Mouse (Mus musculus): ENCODE data around the gene Tat.

The Tat gene

DNA sequence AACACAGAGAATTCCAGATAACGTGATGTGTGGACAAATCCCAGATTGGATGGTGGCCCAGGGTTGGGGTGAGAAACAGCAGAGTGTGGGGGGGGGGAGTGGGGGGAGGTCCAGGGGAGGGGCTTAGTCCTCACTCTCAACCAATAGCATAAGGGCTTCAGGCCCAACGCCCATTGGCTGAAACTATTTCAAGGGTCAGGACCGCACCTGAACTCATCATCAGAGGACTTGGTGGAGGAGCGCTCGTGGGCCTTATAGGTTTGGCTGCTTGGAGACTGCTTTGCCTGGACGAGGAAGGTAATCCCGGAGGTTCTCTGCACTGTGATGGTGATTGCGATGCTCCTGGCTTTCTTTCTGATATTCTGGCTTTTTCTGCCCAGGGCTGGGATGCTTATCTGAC is at the start of gene Tat:
Gene Tat (plus strand): TSS at position 214 of the 400 bp plus-strand sequence.
- DNase-seq, result no peak

DNA sequence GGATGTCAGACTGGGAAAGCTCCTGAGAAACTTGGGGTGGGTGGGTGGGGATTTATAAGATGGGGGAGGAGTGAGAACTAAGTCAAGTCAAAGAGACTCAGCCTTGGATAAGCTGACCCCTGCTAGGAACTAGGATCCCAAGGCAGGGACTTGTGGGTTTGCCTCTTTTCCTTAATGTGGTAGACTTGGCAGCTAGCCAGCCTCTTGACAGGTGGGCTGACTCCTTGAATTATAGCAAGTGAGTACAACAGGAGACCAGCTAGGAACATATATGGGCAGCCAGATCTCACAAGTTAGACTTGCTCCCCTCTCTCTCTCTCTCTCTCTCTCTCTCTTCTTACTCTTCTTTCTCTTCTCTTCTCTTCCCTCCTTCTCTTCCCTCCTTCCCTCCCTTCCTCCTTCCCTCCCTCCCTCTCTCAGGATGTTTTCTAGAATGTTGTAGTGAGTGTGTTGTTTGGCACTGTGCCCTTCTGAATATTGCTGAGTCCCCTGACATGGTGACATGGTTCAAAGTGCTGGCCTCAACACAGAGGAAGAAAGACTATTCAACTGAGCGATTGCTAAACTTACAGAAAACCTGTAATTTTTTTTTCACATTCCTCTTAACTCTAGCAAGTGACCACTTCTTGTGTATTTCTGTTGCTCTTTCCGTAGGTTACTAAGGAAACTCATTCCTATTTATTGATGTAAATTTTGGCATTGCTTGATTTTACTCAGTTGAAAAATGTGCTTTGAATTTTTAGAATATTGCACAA is 48.5 kb upstream of the Tat start:
- DNase-seq, result no peak

- DNase-seq, result no peak
Observed at GRCm38 (mm10) chr8:109945153-109945632, 45.0 kb upstream of the Tat start.

GRCm38 (mm10) chr8:109945694-109946093 is 44.5 kb upstream of the Tat start:
- DNase-seq, result no peak

- DNase-seq, result no peak
Observed at GRCm38 (mm10) chr8:109946272-109946671, 44.0 kb upstream of the Tat start.

- DNase-seq, result peak; percentile 38
Observed at GRCm38 (mm10) chr8:109947447-109948284, 42.6 kb upstream of the Tat start.

GRCm38 (mm10) chr8:109948285-109948564 is 42.0 kb upstream of the Tat start:
- no peak for DNase-seq

DNA sequence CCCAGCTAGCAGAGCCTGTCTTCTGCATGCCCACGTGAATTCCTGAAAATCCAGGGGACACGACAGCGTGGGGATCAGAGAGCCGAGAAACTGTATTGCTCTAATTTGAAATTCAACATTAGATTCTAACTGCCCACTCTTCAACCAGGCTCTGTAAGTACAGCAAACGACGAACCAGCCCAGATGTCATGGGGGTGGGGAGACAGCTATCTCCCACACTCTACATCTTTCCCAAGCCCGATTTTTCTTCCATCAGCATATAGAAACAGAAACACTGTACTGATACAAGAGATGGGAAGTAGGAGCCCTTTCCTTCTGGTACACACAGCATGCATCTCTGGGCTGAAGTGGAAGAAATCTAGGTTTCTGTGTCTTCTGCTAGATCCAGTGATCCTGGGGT is 38.1 kb upstream of the Tat start:
- DNase-seq, result no peak

GRCm38 (mm10) chr8:109954486-109954948 is 35.7 kb upstream of the Tat start:
- DNase-seq, result no peak

DNA sequence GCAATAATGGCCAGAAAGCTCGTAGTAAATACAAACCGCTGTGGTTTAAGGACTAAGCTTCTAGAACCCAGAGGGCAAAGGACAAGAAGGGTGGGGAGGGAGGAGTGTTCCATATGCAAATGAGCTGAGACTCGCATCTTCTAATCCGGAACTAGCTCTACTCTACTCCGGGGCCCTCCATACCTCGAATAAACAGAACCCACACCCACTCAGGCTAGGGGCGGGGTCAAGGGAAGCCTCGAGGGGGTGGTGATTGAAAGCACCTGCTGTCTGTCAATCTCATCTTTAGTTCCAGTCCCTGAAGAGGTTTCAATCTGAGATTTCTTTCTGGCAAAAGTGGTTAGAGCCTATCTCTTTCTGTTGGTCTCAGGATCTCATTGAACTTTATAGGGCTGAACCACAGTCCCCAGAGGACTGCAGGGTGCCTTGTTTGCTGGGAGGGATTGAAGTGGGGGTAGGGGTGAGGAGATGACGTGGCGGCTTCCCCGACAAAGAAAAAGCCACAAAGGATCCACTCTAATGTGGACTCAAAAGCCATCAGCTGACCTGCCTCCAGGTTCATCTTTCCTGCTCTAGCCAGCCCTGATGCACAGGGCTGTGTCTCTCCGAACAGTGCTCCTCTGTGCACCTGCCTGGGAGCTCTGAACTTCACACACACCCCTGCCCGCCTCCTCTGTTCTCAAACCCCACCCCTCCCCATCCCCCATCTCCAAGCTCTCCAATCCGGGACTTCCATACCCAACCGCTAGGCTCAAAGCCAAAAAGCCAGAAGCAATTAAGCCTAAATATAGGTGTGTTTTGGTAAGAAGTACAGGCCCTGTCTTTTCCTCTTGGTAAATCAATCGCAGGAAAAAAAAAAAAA is 32.8 kb upstream of the Tat start:
- no peak for DNase-seq

DNA sequence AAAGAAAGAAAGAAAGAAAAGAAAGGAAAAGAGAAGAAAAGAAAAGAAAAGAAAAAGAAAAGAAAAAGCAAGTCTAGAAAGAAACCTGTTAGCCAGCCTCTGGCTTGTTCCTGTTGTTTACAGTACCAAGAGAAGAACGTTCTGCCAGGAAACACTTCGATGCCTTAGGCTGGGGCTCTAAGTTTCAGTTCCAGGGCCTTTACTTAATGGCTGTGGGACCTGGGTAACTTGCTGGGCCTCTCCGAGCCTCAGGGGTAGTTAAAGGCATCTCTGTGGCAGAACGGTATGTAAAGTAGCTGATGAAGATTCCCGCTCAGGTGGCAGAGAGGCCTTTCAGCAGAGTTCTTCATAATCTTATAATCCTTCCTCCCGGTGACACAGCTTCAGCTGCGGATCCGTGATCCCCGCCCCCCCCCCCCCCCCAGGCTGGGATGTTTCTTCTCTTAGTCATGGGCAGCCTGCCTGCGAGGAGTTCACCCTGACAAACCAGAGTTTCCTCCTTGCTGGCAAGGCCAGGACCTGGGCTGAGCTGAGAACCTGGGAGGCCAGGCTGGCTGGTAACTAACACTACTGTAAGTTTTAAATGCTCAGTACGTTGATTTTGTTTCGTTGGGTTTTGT is 32.1 kb upstream of the Tat start:
- no peak for DNase-seq

DNA sequence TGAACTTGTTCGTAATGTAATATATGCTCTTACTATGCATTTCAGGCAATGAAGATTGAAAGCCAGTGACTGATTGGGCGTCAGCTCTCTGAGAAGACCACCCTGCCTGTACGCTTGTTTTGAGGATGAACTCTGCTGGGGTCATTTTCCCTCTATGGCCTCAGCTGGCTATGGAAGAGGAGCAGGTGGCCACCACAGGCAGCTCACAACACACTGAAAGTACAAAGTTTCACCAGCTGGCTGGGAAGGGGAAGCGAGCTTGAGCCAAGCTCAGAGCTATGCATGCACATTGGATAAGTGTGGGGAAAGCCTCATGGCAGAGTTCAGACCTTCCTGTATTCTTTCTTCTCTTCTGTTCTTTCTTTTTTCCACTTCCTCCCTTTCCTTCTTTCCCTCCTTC is 31.1 kb upstream of the Tat start:
- no peak for DNase-seq

- peak; percentile 50 for DNase-seq
Observed at GRCm38 (mm10) chr8:109961693-109962367, 28.4 kb upstream of the Tat start, which contains the start of gene Marveld3. Gene Marveld3 (minus strand): TSS chr8:109962203.

DNA sequence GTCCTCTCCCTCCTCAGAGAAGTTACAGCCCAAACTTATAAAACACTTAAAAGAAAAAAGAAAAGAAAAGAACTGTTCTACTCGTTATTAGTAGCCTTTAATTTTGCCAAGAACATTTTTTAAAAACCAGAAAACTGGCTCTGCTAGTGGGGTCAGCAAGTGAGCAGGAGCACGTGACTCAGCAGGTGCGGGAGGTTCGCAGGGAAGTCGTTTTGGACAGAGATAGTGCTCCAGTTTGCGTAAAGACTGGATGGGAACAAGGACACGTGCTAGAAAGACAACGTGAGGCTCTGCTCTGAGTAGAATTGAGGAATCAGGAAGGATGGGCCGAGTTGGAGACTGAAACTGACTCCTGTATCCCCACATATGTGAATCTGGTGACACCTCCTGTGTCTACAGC is 27.3 kb upstream of the Tat start:
- DNase-seq, result no peak

- DNase-seq, result no peak
Observed at GRCm38 (mm10) chr8:109963421-109963820, 26.8 kb upstream of the Tat start.

DNA sequence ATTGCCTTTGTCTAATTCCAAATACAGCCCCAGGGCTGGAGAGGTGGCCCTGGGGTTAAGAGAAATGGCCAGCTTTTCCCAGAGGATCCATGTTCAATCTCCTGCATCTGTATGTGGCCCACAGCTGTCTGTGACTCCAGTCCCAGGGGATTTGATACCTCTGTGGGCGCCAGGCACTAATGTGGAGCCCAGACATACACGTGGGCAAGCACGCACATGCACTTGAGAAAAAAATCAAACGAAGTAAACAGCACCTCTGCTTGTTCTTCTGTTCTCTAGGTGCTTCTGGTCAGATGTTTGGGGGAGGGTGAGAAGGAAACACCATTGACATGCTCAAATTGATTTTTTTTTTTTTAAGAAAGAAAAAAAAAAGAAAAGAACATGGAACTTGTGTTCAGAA is 26.1 kb upstream of the Tat start:
- no peak for DNase-seq

- no peak for DNase-seq
Observed at GRCm38 (mm10) chr8:109968837-109969236, 21.4 kb upstream of the Tat start.

DNA sequence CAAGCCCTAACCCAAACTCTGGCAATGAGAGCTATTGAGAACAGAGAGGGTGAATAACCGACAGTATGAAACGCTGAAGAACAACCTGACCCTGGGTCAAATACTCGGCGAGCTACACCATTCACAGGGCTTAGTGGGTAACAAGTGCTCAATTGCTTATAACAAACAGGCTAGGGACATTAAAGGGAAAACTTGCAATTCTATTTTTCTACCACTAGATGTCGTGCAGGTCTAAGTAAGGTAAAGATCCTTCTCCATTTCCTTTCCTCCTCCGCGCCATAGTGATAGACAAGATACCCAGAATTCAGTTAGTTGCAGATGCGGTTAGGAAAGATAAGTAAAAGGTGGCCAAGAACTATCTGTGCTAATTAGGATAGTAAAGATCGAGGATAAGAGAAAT is 19.9 kb upstream of the Tat start:
- no peak for DNase-seq

- no peak for DNase-seq
Observed at GRCm38 (mm10) chr8:109972901-109973300, 17.3 kb upstream of the Tat start.

DNA sequence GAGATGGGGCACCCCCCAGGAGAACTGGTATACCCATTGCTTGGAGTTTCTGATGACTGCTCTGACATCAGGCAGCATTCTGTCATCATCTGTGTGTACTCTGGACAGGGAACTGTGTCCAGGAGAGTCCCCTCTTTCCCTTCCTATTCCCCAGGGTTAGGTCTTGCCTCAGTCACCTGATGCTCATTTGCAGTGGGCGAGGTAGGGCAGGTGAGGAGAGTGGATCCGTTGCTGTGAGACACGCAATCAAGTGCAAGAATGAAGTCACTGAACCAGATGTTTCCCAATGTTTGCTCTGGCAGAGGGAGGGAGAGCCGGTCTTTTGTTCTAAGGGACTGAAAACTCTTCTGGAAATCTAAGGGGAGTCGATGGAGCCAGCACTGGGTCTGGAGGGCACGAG is 10.9 kb upstream of the Tat start:
- DNase-seq, result no peak

DNA sequence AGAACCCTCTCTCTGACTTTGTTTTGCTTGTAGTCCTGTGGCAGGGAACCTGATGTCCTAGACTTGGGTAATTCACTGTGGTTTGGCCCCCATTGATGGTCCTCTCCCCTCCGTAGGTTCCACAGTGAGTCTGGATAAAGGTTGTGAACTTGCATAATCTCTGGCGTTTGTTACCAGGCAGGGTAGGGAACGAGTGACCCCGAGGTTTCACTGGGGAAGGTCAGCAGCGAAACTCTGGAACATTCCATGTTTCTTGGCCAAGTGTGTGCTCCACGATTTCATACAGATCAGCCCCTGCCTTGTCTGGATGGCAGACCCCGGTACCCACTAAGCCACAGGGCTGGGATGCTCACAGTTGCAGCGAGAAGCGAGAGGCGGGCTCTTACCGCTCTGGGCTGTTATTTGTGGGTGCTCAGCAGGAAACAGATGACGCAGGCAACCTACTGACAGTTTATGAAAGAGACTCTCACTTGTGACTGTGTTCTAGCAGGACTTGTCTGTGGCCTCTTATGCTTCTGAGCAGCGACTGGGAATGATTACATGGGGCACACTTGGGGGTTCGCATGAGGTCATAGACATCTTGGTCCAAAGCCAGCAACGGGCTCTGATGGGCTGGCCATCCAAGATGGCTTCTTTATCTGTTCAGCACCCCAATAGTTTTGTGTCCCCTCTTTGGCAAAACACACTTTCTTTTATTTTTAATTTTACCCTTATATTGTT is 7.7 kb upstream of the Tat start:
- no peak for DNase-seq

All from liver (tissue).